Mouse (Mus musculus) heart, postnatal 0 days (tissue): ENCODE results near the gene 1700023F06Rik.

Experiments used
- CTCF ChIP-seq: IDR thresholded peaks from 2 replicates; pipeline ENCODE4 v1.5.1; 2016; ENCODE audit warnings: antibody characterized with exemption, control low read depth, low read depth
- EP300 ChIP-seq: IDR thresholded peaks from 2 replicates; pipeline ENCODE4 v1.6.1; 2016; ENCODE audit warnings: antibody characterized with exemption, low read depth

DNA sequence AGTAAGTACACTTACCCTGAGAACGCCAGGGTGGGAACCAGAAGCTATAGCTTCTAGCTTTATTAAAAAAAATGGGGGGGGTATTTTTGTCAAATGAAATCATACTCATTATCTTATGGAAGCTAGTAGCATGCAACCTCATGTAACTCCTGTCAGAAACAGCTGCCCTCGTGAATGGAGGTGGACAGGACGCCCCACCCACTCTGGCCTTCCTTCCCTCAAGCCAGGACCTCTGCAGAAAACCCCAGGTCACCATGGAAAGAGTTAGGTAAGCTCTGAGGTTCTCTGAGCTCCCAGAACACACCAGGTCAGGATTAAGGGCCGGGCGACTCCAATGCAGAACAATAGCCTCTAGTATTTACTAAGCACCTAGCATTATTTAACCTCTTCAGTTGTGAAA lies 40.5 kb upstream of the 1700023F06Rik start:
- TF ChIP-seq CTCF: no peak
- no peak for TF ChIP-seq EP300
